Mouse (Mus musculus) heart, embryonic 16.5 days (tissue): Measurements from ENCODE around the gene Trpc4ap. TPM values are rescaled to one million over a fixed set of nuclear protein-coding genes. Genes with fewer than 3 reads are reported as not detected.

Experiments used
- ATAC-seq: fragments of 200-750 bp; cut with Nextera tagmentation; replicated peaks from 2 replicates; pipeline ENCODE4 v1.8.0; 2017; ENCODE audit warnings: moderate number of reproducible peaks; ENCODE audit not compliant: insufficient read depth, low FRiP score; ENCODE audit errors: extremely low read depth
- H3K27ac ChIP-seq: fragments of 300-500 bp; sonication (generic); 2 replicates; pipeline ENCODE4 v1.5.1; 2014; ENCODE audit warnings: mild to moderate bottlenecking, low read length, control low read depth, moderate library complexity
- H3K27me3 ChIP-seq: fragments of 300-500 bp; sonication (generic); 2 replicates; pipeline ENCODE4 v1.6.1; 2014; ENCODE audit warnings: low read length, mixed read lengths; ENCODE audit not compliant: control insufficient read depth, insufficient read depth
- H3K36me3 ChIP-seq: fragments of 300-500 bp; sonication (generic); 2 replicates; pipeline ENCODE4 v1.6.1; 2014; ENCODE audit not compliant: control insufficient read depth, insufficient read depth
- H3K4me1 ChIP-seq: fragments of 300-500 bp; sonication (generic); 2 replicates; pipeline ENCODE4 v1.6.1; 2014; ENCODE audit warnings: low read length, mixed read lengths; ENCODE audit not compliant: control insufficient read depth, insufficient read depth
- H3K4me2 ChIP-seq: fragments of 300-500 bp; sonication (generic); 2 replicates; pipeline ENCODE4 v1.6.1; 2014; ENCODE audit warnings: low read depth, mild to moderate bottlenecking, control low read depth, low read length
- H3K4me3 ChIP-seq: fragments of 300-500 bp; sonication (generic); 2 replicates; pipeline ENCODE4 v1.5.1; 2014; ENCODE audit warnings: mild to moderate bottlenecking, control low read depth, low read length
- H3K9ac ChIP-seq: fragments of 300-500 bp; sonication (generic); 2 replicates; pipeline ENCODE4 v1.6.1; 2014; ENCODE audit warnings: low read length, control low read depth
- H3K9me3 ChIP-seq: fragments of 300-500 bp; sonication (generic); replicated peaks from 2 replicates; pipeline ENCODE4 v1.6.1; 2016; ENCODE audit warnings: low read length; ENCODE audit not compliant: control insufficient read depth
- WGBS: fragments of 180-500 bp; shearing (Covaris S2); extraction: QIAGEN DNeasy Blood & Tissue Kit; methylation state at CpG from one replicate; pipeline ENCODE4 v1.1.7; 2014; 5-methylcytosine and 5-hydroxymethylcytosine counted together
- polyA plus RNA-seq: library from polyadenylated mRNA; unstranded; fragments of >200 nt; fragmentation: Nextera tagmentation; extraction: Ambion mirVana; gene quantifications from 2 replicates; pipeline ENCODE4 v1.2.1, GENCODE M21; 2015

Trpc4ap gene
- polyA plus RNA-seq, 1 experiment from 2014 or later, result 98.6 TPM

DNA sequence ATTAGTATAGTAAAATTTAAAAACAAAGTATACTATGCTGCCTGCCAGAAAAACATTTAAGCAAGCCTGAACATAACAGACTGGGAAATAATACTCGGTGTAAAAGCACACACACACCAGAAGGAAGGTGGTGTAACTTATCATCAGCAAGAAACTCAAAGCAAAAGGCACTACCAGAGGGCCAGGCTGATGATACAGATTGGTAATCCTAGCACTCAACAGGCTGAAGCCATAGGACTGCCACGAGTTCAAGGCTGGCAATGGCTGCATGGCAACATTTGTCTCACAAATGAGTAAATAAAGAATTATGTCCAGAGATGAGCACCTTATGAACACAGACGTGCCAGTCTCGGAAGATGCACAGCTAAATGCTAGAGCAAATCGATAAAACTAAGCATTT, 8.4 kb downstream of the Trpc4ap start:
- H3K4me1 ChIP-seq, result peaks cover 5% of the 10 kb centered on the region; the same call in 1 of the 2 replicates
- H3K4me3 ChIP-seq, result no peak overlapping the region
- H3K36me3 ChIP-seq, result 0 out of 2 replicates have a peak, but pooled peaks cover 2% of the 10 kb centered on the region
- WGBS, result 87% methylated on average over 5 of the region's 5 CpGs
- no peak overlapping the region for H3K27ac ChIP-seq
- no peak for ATAC-seq
- H3K4me2 ChIP-seq, result no peak overlapping the region
- no peaks in the 10 kb centered on the region for H3K27me3 ChIP-seq
- H3K9ac ChIP-seq, result no peak overlapping the region
- no peaks in the 10 kb centered on the region for H3K9me3 ChIP-seq

DNA sequence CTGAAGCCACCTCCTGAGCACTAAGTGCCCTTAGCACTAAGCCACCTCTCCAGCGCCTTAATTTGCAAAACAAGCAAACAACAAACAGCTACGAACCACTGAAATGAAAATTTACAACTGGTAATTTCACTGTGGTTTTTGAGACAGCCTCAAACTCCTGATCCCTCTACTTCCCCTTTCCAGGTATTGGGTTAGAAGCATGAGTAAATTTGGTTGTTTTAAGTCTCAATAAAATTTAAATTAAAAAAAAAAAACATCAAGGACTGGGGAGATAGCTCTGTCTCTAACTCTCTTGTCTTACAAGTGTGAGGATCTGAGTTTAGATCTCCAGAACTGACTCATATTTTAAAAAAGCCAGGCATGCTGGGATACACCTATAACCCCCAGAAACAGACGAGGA, 9.0 kb downstream of the Trpc4ap start:
- Histone ChIP-seq H3K4me3 (no peak overlapping the region), H3K4me1 (peaks cover 5% of the 10 kb centered on the region; the same call in 1 of the 2 replicates), H3K27me3 (no peaks in the 10 kb centered on the region), H3K36me3 (0 out of 2 replicates have a peak, but pooled peaks cover 2% of the 10 kb centered on the region), H3K4me2 (no peak overlapping the region), H3K9me3 (no peaks in the 10 kb centered on the region), H3K9ac (no peak overlapping the region), H3K27ac (no peak overlapping the region)
- ATAC-seq, result no peak
- 72% methylated on average over 3 of the region's 3 CpGs for WGBS

DNA sequence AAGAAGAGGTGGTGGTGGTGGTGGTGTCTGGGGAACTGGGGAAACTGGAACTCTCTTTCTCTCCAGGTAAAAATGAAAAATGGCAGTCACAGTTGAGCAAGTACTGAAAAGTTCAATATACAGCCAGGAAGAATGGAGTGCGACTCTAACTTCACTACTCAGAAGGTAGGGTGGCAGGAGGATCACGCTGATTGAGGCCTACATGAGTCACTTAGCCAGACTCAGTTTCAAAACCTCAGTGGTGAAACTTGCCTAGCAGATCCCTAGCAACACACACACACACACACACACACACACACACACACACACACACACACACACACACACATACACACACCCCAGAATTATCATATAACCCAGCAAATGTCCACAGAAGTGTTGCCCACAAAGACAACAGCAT, 10.3 kb downstream of the Trpc4ap start:
- no peak for ATAC-seq
- Histone ChIP-seq H3K36me3 (no peaks in the 10 kb centered on the region), H3K4me1 (peaks cover 2% of the 10 kb centered on the region; the same call in 1 of the 2 replicates), H3K27ac (no peak overlapping the region), H3K4me2 (no peak overlapping the region), H3K9ac (no peak overlapping the region), H3K27me3 (no peaks in the 10 kb centered on the region), H3K9me3 (no peaks in the 10 kb centered on the region), H3K4me3 (no peak overlapping the region)
- 80% methylated on average over 2 of the region's 2 CpGs for WGBS

DNA sequence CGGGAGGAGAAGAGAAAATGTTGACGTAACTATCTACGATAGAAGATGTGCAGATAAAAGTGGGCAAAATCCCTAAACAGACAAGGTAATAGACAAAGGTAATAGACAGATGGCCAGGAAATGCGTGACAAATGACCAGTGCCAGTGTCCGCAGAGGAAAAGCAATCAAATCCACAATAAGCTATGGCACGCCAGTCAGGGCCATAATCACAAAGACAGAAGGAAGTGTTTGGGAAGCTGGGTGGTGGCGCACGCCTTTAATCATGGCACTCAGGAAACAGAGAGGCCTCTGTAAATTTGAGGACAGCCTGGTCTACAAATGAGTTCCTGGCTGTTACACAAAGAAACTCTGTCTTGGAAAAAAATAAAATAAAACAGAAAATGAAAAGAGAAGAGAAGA, 11.0 kb downstream of the Trpc4ap start:
- Histone ChIP-seq H3K9me3 (no peaks in the 10 kb centered on the region), H3K36me3 (no peaks in the 10 kb centered on the region), H3K27ac (no peak overlapping the region), H3K4me1 (peaks cover under 1% of the 10 kb centered on the region; the same call in 1 of the 2 replicates), H3K9ac (no peak overlapping the region), H3K4me2 (no peak overlapping the region), H3K4me3 (no peak overlapping the region), H3K27me3 (no peaks in the 10 kb centered on the region)
- ATAC-seq, result no peak
- WGBS, result 66% methylated on average over 8 of the region's 8 CpGs

DNA sequence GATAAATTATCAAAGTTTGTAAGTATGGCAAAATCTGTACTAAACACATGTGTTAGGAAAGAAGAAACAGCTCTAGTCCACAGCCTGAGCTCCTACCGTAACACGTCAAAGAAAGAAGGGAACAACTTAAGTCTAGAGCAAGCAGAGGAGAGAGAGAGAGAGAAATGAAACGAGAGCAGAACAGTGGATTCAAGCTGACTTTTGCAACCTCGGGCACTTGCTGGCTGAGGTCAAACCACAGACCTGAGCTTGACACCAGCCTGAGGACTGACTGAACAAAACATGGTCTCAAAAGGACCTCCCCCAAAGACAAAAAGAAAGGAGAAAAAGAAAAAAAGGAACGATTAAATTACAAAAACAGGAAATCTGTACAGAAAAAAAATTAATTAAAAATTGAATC, 11.6 kb downstream of the Trpc4ap start:
- 74% methylated on average over 5 of the region's 5 CpGs for WGBS
- H3K9me3 ChIP-seq, result no peaks in the 10 kb centered on the region
- no peaks in the 10 kb centered on the region for H3K4me1 ChIP-seq

DNA sequence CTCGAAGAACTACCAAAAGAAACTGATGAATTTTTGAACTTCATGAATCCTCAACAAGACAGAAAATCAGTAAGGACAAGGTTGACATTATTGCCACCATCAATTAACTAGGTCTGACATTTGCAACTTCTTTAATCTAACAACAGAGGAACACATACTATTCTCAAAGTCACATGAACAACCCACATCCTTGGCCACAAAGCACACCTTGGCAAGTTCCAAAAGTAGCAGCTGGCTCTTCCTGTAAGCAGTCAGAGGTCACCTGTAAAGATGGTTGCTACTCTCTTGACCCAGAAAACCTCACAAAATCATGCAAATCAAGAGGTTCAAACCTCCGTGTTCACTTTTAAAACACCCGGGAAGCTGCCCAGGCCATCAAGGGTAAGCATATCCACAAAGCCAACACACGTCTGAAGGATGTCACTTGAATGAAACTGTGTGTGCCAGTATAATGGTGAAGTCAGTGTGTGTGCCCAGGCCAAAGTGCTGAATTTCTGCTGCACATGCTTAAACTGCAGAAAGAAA, 12.5 kb downstream of the Trpc4ap start:
- Histone ChIP-seq H3K36me3 (no peaks in the 10 kb centered on the region), H3K27ac (no peak overlapping the region), H3K4me3 (no peak overlapping the region), H3K9me3 (no peaks in the 10 kb centered on the region), H3K9ac (no peak overlapping the region), H3K4me1 (no peaks in the 10 kb centered on the region), H3K27me3 (no peaks in the 10 kb centered on the region), H3K4me2 (no peak overlapping the region)
- ATAC-seq, result no peak
- 79% methylated on average over 4 of the region's 4 CpGs for WGBS

More for the DNA sequence above, 11.6 kb downstream of the Trpc4ap start:
- no peak overlapping the region for H3K4me2 ChIP-seq
- H3K9ac ChIP-seq, result no peak overlapping the region
- no peak overlapping the region for H3K4me3 ChIP-seq
- no peak overlapping the region for H3K27ac ChIP-seq
- H3K27me3 ChIP-seq, result no peaks in the 10 kb centered on the region
- H3K36me3 ChIP-seq, result no peaks in the 10 kb centered on the region
- no peak for ATAC-seq

DNA sequence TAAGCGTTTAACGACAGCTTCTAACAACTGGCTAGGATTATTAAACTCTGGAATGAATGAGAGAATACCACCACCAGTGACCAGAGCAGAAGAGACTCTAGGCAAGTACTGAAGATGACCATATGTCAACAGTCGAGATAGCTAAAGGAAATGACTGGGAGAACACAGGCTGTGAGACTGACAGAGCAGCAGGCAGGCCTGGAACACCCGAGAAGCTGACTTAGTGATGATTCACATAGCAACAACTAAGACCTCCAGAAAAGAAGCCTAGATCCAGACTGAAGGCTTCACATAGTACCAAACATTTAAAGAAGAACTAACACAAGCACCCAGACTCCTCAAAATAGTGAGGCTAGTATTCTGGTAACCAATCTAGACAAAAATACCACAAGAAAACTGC, 17.1 kb downstream of the Trpc4ap start:
- Histone ChIP-seq H3K36me3 (peaks cover 16% of the 10 kb centered on the region), H3K4me1 (no peaks in the 10 kb centered on the region), H3K4me3 (no peak overlapping the region), H3K9ac (no peak overlapping the region), H3K4me2 (no peak overlapping the region), H3K9me3 (no peaks in the 10 kb centered on the region), H3K27ac (no peak overlapping the region), H3K27me3 (no peaks in the 10 kb centered on the region)
- ATAC-seq, result no peak
- WGBS, result 48% methylated on average over 4 of the region's 4 CpGs

DNA sequence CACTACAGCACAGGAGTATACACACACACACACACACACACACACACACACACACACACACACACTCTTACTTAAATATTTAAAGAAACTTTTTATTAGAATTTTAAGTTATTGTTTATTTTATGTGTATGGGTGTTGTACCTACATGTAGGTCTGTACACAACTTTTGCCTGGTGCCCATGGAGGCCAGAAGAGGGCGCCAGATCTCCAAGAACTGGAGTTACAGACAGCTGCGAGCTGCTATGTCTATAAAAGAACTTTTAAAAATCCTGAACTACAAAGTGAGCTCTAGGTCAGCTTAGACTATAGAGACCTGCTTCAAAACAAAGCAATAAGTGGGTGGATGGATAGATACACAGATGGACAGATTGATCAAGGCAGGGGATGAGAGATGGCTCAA, 18.6 kb downstream of the Trpc4ap start:
- H3K27ac ChIP-seq, result no peak overlapping the region
- H3K9ac ChIP-seq, result no peak overlapping the region
- no peak overlapping the region for H3K4me3 ChIP-seq
- 39% methylated on average over 2 of the region's 2 CpGs for WGBS
- no peak for ATAC-seq
- H3K4me2 ChIP-seq, result no peak overlapping the region
- H3K36me3 ChIP-seq, result peaks cover 16% of the 10 kb centered on the region
- no peaks in the 10 kb centered on the region for H3K4me1 ChIP-seq
- H3K9me3 ChIP-seq, result no peaks in the 10 kb centered on the region
- no peaks in the 10 kb centered on the region for H3K27me3 ChIP-seq

DNA sequence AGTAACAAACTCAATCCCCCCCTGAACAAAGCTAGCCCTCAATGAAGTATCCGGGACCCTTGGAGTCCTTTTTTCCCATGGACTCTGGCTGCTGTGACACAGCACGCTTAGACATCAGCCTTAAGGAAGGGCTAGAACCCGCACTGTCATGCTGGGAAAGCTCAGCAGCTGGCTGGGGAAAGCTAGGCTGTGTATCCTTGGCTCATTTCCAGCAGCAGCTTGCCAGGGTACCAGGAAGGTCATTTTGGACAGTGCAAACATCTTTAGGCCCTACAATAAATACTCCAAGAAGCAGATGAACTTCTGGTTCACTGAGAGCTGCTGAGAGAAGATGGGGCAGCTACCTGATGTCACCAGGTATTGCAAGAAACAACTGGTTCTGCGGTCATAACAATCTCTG, 20.9 kb downstream of the Trpc4ap start:
- ATAC-seq, result no peak
- Histone ChIP-seq H3K4me2 (no peak overlapping the region), H3K4me1 (no peaks in the 10 kb centered on the region), H3K27ac (no peak overlapping the region), H3K4me3 (no peak overlapping the region), H3K9ac (no peak overlapping the region), H3K36me3 (peaks cover 25% of the 10 kb centered on the region), H3K9me3 (no peaks in the 10 kb centered on the region), H3K27me3 (no peaks in the 10 kb centered on the region)
- WGBS, result 71% methylated on average over 4 of the region's 4 CpGs
